Mouse (Mus musculus) stomach, postnatal 0 days (tissue): ENCODE results near the gene 2310022A10Rik.

Experiments used
- CTCF ChIP-seq: IDR thresholded peaks from 2 replicates; pipeline ENCODE4 v1.5.1; 2016; ENCODE audit warnings: antibody characterized with exemption, low read depth, mild to moderate bottlenecking, moderate library complexity
- EP300 ChIP-seq: optimal IDR thresholded peaks from 2 replicates; pipeline ENCODE3; 2016; ENCODE audit warnings: antibody characterized with exemption

DNA sequence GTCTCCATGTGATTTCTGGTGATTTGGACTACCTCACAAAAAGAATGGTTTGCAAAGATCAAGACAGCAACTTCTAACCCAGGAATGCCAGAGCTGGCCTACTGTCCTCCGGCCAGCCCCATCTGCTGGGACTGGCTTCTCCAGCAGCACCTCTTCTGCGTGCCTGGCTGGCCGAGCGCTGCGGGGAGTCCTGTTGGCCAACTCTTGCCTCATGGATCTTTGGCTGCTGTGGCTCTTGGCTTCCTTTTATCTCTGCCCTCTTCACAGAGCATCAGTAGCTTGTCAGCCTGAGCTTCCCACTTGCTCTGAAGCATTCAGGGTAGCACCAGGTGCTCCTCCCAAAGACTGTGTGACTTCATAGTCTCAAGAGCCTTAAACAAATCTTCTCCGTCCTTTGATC lies 75.2 kb downstream of the 2310022A10Rik start:
- TF ChIP-seq CTCF = no peak
- TF ChIP-seq EP300 = no peak
